Mouse (Mus musculus): ENCODE results near the gene Zfp770.
"Not testable (repeated sequence)": the region's sequence is repeated elsewhere in the genome, so short reads cannot be mapped to it uniquely, and the experiment has no call there.

The Zfp770 gene

DNA sequence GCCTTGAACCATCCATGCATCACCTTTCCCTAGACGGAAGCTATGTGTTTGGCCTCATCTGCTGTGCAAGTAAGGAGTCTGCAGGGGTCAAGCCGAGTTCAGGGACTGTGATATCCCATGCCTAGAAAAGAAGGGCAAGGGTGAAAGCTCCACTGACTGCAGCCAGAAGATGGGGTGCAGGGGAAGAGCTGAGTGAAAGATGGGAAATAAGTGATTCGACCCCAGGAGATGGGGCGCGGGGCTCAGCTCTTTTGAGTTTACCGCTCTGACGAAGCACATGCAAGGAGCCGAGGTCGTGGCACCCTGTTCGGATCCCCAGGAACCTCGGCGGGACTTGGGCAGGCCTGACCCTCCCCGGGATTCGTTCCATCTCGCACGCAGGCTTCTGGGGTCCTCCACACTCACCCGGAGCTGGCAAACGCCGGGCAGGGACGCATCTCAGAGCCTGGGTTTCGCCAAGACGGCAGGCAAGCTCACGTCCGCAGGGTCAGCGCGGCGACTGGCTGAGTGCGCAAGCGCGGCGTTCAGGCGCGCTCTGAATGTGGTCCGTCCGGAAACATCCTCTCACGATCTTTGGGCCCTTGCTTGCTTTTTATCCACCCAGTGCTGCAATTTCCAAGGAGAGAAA lies at the start of gene Zfp770:
Gene Zfp770, minus strand, starts transcription at position 538 of the 628 bp plus-strand sequence.
- in situ Hi-C loops (cut with MboI): no loop called here

DNA sequence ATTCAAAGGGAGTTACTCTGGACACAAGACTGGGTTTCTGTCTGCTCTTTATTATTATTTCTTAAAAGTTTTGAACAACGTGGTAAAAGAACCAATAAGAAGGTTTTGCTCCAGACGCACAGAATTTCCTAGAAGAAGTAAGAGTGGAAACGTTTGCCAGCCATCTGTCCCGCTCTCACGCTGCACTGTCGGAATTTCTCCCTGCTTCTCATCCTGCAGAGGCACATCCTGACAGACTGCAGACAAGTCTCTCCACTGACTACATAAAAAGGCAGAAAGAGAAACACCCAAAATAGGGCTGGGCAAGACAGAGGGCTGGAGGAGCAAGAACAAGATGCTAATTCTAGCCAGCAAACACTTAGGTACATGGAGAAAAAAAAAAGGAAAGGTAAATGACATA lies 48.2 kb upstream of the Zfp770 start:
- in situ Hi-C loops (cut with MboI): no loop called here

DNA sequence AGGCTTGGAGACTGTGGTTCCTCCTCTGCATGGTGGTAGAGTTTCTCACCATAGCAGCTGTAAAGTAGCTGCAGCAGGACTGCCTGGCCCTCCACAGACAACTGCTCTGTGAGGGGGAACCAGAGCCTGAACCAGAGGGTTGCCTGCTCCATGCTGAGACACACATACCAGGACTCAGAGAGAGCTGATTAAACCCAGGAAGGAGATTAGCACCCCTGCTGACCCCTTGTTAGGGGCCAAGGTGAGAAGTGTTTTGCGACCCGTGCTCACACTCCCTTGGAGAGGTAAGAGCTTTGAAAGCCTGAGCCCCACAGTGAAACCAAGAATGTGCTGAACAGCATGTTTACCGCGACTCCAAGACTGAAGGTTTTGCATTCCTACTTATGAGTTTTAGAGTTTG lies 36.4 kb upstream of the Zfp770 start:
- in situ Hi-C loops (cut with MboI): no loop called here

DNA sequence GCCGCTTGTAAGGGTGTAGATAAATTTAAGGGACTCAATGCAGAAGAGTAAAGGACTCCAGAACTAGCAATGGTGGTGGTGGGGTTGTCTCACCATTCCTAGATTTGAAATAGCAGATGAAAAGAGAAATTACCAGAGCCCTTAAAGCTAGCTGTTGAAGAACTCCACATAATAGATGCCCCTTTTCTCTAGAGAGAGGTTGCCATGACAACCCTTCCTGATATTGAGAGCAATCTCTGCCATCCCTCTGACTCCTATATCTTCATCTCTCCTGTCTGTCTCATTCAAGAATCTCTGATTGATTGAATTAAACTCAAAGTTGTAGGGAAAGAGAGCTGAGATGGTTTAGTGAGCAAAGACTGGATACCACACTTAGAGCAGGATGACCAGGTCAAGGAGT lies 35.3 kb upstream of the Zfp770 start:
- in situ Hi-C loops (cut with MboI): no loop called here

DNA sequence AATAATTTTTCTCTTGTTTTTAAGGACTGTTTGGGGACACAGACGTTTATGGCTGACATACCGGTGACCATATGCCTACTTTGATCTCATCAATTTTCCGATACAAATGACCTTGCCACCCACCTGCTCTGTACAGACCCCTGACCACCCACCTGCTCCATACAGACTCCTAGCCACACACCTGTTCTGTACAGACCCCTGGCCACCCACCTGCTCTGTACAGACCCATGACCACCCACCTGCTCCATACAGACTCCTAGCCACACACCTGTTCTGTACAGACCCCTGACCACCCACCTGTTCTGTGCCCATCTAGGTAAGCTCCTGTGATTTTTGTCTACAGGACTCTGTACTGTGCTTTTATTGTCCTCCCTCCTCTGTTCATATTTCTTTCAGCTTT lies 34.3 kb upstream of the Zfp770 start:
- in situ Hi-C loops (cut with MboI): no loop called here

DNA sequence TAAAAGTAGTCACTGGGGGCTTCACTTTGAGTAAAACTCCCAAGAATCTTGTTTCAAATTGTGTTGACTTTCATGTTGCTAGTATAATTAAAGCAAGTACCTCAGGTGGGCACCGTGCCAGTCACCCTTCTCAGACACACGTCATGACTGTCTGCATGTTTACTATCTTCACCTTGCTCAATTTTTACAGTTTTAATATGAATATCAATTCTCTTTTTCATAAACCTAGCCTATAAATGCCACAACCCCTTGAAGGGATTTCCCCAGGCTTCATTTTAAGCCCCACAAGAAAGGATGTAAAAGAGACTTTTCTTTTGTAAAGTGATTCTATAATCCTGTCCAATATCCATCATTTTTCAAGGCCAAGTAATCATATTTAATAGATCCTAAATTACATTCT lies 30.0 kb upstream of the Zfp770 start:
- in situ Hi-C loops (cut with MboI): no loop called here

DNA sequence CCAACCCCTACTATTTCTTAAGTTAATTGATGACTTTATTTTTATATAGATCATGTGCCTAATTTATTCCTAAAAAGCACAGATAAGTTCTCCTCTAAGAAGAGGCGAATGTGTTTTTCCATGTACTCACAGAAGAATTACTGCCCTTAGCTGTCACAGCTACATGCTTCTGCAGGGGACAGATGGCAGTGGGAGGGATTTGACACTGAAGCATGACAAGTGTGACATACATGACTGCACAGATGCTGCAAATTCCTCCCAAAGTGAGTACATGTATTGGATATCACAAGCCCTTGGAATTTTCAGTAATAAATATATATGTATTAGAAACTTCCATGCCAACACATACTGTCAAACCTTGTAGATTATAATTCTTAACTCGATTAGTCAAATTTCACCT lies 27.4 kb upstream of the Zfp770 start:
- in situ Hi-C loops (cut with MboI): no loop called here

DNA sequence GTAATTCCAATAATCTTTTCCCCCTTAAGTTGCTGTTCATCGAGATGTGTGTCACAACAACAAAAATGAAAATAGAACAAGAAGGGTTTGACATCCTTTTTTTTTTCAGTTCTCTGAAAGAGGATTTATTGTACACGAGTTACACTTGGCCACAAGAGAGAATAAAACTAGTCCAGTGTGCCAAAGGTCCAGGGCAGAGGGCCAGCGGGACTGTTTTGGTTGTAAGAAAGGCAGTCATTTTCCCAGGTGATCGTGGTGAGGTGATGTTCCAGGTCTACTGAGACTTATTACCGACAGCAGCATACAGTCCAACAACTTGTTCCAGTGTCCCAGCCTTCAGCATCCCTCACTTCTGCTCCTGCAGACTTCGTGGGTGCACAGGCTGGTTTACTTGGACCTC lies 3.8 kb upstream of the Zfp770 start:
- in situ Hi-C loops (cut with MboI): no loop called here

DNA sequence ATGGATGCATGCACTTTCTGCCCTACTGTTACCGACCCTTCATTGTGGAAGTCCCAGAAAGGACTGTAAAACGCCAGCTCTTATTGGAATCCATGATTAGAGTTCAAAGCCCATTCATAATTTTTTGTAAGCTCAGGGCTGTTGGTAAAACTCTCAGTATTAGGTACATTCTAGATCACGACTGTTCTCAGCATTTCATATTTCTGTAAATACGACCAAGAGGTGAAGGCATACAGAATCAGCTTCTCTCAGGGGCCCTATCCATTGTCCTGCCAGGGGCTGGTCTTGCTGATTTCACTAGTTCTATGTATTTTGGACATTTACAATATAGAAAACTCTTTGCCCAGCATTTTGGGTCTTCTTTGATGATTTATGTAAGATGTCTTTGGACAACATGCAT lies 305 bp upstream of the Zfp770 start:
- in situ Hi-C loops (cut with MboI): no loop called here

DNA sequence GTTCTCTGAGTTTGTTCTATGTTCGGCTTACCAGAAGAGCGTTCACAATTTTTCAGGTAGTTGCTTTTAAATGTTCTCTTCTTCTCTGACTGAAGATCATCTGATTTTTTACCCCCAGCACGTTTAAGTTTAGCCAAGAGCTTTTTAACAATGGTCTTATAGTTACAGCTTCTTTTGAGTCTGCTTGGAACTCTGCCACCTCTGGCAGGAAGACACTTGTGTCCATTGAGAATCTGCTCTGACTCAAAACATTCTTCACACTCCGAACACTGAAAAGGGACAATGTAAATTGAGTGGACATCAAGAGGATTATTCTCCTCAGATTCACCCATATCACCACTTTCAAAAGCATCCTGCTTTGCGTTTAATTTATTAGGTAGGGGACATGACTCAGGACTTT lies 4.8 kb downstream of the Zfp770 start:
- in situ Hi-C loops (cut with MboI): no loop called here

DNA sequence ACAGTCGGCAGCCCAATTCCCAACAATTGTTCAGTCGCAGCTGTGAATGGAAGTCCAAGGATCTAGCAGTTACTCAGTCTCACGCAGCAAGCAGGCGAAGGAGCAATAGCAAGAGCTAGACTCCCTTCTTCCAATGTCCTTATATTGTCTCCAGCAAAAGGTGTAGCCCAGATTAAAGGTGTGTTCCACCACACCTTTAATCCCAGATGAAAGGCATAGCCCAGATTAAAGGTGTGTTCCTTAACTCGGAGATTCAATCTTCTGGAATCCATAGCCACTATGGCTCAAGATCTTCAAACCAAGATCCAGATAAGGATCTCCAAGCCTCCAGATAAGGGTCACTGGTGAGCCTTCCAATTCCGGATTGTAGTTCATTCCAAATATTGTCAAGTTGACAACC lies 14.3 kb downstream of the Zfp770 start, which contains the start of gene Aqr:
Gene Aqr, minus strand, starts transcription at position 101 of the 400 bp plus-strand sequence.
- in situ Hi-C loops (cut with MboI): not testable (repeated sequence)

DNA sequence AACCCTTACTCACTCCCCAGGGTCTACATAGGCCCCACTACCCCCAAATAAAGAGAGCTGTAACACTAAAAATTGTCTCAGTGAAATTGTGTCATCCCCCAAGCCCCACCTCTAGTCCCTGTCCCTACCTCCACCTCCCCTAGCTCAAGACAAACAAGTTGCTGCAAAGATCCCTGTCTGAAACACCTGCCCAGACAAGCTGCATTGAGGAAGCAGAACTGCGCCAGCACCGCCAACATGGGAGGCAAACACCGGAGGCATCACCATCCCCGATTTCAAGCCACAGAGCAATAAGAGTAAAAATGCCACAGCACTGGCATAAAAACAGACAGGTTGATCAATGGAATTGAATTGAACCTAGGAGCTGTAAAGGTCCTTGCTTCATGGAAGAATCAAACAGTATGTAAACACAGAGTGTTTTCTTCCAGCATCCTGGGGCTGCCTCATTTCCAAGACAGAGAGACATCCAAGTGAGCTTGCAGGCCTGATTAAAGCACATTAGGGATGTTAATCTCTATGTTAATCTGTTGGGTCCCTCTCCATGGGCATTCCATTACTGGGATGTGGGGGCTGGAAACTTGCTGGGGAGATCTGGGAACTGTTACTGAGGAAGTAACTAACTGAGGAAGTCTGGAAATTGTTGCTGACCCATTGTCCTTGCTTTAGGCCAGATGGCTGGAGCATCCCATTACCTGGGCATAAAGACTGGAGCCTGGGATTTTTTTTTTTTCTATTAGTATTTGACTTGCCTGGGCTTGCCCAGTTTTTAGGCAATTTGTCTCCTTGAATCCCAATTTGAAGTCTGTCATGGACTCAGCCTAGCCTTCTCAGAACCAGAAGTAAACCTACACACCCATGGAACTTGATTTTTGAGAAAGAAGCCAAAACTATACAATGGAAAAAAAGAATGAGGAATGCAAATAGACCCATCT lies 23.2 kb downstream of the Zfp770 start:
- in situ Hi-C loops (cut with MboI): no loop called here

DNA sequence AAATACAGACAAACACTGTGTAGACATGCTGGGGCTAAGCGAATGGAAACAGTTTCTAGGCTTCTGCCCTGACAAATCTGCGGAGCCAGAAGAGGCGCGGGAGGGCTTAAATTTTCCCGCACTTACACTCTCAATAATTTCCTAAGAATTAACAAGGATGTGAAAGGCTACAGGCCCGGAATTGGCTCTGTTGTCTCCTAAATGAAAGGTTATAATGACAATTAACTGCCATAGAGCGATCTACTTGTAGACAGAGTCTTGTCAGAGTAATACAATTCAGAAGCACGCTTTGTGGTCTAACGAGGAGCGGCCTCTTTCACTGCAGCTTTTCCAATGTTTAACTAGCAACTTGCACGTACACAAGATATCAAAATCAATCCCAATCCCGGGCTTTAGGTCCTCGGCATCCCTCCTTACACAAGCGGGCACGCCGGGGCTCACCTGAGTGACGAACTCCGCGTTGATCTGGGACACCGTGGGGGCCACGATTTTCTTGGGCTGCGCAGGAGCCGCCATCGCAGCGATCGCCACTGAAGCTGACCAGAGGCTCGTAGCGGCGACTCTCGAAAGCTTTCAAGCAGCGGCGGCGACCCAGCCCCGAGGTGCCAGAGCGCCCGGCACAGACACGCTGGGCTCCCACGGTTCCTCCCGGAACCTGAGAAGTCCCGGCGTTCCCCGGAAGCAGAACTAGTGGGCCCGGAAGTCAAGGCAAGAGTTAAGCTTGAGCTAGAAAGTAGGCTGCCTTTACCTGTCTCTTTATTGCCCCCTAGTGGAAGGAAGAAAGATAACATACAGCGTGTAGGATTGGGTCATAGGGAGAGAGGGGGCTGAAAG lies 26.4 kb downstream of the Zfp770 start:
- in situ Hi-C loops (cut with MboI): no loop called here

DNA sequence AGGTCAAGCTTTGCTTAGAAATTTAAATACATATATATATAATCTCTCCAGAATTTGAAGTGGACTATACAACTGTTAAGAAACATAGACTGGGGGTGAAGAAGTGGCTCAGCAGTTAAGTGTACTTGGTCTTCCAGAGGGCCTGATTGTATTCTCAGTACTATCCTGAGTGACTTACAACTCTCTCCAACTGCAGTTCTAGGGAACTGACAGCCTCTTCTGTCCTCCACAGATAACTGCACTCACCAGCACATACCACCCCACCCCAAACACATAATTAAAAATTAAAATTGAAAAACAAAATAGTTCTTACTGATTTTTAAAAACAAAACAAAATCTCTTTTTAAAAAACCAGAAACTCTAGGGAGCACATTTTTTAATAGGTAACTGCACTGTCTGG lies 28.0 kb downstream of the Zfp770 start:
- in situ Hi-C loops (cut with MboI): no loop called here

DNA sequence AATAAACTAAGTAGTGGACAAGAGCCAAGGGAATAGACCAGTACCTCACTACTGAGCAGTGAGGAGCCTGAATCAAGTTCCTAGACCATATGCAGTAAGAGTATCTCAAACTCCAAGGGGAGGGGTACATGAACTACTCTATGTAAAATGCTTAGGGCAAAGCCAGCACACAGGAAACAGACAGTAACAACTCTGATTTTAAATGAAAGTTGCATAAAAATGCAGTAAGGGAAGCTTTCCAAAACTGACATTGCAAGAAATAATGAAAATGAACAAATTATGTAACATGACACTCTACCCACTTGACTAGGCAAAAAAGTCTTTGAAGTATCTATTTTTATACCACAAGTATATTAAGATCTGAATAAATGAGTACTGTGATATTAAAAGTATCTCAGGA lies 33.4 kb downstream of the Zfp770 start:
- in situ Hi-C loops (cut with MboI): no loop called here

DNA sequence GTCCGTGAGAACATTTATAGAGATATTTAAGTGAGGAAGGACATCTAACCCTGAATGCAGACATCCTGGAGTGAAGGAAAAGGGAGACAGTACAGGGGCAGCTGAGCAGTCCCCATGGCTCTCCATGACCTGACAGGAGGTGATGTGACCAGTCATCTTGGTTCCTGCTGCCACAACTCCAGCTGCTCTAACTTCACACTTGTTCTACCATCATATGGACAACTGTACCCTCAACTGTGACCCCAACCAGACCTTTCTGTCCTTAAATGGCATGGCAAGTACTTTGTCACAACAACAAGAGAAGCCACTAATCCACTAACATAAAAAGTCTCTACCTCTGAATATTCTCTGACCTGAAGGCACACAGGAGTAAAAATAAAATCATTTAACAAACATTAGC lies 39.3 kb downstream of the Zfp770 start:
- in situ Hi-C loops (cut with MboI): no loop called here

DNA sequence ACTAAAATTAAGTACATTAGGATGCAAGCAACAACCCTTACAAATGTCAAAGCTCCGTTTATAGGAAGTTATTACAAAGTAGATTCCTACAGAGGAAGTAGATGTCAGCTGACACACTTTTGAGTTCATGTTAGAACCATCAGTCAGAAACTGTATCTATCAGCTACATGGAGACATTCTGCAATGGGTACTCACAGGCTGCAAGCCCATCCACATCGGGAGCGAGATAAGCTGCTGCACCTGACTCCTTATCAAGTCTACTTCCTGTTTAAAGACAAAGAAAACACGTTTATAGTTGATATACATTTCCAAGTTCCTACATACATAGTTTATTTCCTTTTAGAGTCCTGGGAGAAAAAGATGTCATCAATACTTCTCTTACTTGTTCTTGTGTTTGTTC lies 43.9 kb downstream of the Zfp770 start:
- in situ Hi-C loops (cut with MboI): no loop called here

DNA sequence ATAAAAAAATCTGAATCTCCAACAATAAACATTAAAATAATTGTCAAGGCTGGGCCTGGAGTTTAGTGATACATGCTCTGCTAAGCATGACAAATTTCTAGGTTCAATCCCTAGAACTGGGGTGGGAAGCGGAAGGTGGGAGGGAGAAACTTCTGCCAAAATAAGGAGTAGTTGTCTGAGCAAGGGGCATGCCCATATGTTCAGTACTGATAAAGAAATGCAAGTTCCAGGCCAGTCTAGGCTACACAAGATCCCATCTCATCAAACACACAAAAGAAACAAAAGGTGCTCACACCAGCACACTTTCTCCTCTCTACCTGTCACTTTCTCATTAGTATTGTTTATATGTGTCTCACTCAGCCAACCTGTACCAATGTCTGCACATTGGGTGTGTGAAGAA lies 44.6 kb downstream of the Zfp770 start:
- in situ Hi-C loops (cut with MboI): no loop called here

DNA sequence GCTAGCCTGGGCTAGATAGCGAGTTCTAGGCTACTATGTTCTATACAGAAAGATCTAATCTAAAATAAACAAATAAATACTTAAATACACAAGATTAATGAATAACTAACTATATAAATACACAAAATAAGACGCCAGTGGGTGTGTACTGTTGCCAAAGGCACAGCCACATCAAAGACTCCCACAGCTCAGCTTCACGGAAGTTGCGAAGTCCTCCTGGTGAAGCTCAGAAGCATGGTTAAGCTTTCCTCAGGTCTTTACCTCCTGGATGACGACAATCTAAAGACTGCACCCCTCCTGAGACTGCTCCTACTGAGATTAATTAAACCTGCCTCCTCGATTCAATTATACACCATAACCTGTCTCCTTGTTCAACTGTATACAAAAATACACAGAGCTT lies 48.0 kb downstream of the Zfp770 start:
- in situ Hi-C loops (cut with MboI): no loop called here

DNA sequence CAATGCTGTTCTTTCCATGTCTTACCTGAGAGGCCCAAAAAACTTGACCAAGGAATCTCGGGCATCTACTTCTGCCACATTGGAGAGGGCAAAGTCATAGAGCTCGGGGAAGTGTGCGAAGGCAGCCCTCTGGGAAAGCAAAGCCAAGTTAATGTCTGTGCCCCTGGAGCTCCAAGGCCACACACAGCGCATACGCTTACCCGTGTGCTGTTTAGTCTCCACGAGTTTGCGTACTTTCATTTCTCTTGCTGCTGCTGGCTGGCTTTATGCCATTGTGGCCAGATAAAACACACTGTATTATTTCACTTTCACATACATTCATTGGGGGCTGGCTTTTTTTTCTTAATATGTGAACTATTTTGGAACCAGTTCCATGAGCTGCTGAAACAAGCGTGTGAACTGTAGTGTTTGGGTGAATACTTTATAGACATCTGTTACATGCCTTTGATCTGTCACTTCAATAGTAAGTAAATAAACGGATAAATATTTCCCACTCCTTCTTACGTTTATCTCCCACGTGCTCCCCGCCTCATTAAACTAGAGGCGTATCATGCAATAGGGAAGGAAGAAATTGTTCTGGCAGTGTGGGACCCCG lies 54.3 kb downstream of the Zfp770 start:
- in situ Hi-C loops (cut with MboI): no loop called here

DNA sequence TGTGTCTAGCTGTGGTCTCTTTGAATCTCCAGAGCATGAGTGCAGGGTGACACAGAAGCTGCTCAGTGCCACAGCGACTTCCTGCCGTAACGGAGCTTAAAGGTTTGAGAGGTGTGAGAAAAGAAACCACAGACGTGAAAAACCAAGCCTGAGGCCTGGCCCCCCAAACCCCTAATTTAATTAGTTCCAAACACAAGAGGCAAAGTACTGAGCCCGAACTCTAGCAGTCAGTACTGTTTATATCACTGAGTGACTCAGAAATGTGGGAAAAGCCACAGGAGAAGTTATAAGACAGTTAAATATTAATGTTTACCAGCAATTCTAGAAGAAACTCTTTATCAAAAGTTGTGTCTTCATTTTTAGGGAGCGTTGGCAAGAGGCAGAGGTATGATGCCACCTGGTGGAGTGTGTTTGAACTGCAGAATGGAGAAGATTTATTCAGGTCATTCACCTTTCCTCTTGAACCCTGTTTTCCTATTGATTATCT lies 55.9 kb downstream of the Zfp770 start:
- in situ Hi-C loops (cut with MboI): no loop called here

DNA sequence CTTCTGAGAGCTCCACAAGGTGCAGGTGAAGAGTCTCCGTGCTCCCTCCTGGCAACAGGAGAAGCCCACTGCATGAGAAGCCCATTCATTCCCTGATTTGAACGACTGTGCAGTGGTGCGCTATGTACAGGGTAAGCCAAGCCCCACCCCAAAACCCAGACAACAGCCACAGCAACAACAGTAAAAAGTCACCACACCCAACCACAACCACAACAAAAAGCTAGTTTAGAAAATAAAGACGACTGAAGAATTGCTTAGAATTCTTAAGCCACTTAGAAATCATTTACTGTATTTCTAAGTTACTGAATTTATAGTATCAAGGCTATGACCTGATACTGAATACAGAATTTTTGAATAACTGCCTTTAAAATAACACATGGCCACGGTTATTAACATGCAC lies 56.4 kb downstream of the Zfp770 start:
- in situ Hi-C loops (cut with MboI): no loop called here
